Mouse (Mus musculus): ENCODE measurements around the gene Csf2rb.
A peak's percentile ranks its signal among the peaks of the same experiment; 100 is the strongest.
"Not testable (repeated sequence)": the region's sequence is repeated elsewhere in the genome, so short reads cannot be mapped to it uniquely, and the experiment has no call there.

The Csf2rb gene

DNA sequence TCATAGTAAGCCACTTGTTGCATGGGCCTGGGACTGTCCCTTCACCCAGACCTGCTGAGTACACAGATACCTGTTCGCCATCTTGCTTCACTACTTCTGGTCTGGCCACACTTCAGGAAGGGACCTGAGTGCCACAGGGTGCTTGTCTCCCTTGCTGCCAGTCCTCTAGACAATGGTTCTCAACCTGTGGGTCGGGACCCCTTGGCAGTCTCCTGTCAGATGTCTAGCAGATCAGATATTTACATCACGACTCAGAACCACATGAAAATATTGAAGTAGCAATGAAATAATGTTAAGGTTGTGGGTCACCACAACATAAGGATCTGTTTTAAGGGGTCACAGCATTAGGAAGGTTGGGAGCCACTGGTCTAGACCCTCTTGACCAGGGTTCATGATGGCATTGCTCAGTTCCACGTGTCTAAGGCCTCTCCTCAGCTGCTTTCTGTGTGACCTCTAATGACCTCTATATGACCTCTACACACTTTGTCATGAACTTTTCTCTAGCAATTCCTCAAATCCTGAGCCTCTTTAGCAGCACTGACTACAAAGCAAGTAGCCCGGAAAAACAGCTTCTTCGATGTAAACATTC lies 2.3 kb downstream of the Csf2rb start:
- DNase-seq = not testable (repeated sequence)

DNA sequence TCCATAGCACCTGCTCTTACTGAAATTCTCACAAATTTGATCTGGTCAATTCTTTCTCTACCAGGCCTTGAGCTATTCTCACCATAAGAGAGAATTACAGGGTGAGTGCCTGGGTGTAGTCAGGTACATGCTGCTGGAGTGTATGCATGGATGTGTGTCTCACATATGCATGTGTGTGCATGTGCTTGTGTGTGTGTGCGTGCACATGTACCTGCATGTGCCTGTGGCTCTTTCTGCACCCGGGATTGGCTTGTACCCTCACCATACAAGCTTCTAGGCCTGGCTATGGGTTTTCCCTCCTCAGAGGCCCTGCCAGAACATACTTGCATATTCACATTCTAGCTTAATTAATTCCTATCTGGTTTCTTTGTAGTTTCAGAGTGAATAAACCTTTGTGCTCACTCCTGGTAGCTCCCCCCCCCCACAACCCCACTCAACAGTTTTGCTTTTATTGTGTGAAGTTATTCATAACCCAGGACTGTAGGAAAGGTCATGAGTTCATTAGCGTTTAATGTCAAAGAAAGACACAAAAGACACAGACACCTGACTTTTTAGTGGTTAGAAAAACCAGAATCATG lies 3.1 kb downstream of the Csf2rb start:
- no peak for DNase-seq

DNA sequence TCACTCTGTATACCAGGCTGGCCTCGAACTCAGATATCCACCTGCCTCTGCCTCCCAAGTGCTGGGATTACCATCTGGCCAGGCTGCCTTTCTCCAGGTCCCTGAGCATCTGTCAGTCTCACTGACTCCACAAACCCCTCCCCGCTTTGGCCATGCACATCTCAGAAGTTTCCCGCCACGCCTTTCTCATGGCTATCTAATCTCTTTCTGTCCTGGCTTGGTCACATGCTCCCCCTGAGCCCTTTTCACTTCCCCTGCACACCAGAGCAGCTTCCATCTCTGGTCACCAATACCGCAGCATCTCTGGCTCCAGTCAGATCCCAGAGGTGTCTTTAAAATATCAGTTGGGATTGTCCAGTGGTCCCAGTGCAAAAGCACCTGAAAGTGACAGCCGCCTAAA lies 4.4 kb downstream of the Csf2rb start:
- not testable (repeated sequence) for DNase-seq

DNA sequence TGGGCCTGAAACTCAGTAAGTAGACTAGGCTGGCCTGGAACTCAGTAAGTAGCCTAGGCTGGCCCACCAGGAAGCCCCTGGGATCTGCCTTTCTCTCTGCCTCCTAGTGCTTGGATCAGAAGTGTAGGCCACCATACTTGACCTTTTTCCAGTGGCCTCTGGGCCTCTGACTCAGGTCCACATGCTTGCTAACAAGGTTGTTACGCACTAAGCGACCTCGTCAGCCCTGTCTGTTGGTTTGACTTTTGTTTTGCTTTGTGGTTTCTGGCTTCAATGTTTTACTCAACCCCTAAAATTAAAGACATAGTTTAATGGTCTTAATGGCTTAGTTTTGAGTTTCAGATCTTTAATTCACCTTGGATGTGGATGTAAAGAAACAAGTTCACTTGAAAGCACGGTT lies 5.2 kb downstream of the Csf2rb start:
- DNase-seq = no peak

DNA sequence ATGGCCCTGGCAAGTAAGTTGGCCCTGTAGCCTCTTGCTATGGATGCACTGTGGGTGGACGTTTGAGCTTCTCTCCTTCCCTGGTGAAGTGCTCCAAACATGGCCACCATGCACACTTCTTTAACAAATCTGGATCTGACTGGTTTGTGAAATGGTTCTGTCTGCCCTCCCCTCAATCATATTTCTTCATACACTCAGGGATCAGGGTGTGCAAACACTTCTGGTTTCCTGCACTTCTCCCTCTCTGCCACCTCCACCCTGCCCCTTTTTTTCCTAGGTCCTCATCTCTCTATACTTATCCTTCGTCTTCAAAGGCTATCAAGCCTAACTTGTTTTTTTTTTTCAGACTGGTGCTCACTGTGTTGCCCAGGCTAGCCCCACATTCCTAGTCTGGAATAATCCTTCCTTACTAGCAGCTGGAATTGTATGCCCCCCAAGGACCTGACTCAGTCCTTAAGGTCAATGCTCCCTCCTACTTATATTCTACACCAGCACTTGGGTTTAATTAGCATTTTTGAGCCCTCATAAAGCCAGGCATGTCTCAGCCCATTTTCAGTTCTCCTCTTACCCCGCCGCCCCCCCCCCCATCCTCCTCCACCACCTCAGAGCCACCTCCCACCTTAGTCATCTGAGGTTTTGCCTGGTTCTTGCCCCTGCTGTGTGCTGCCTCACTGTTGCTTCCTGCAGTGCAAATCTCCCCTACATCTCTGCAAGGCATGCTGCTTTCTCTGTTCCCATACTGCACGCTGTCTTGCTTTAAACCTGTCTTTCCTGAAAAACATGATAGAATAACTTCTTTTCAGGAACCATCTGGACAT lies 6.2 kb downstream of the Csf2rb start:
- DNase-seq = no peak

DNA sequence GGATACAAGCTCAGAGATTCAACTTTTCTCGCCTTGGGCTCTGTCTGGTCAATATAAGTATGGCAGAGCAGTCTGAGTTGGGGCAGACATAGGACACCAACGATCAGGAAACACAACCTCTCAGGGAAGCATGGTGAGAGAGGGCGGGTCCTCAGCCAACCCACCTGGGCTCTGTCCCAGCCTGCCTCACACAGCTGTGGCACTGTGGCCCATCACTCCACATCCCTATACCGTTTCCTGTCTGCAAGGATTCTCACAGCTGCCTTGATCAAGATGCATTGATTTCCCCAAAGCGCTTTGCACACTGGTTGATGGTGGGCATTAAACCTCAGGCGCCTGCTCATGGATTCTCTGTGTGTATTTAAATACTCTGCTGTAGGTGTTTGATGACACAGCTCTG lies 7.4 kb downstream of the Csf2rb start:
- DNase-seq = no peak

DNA sequence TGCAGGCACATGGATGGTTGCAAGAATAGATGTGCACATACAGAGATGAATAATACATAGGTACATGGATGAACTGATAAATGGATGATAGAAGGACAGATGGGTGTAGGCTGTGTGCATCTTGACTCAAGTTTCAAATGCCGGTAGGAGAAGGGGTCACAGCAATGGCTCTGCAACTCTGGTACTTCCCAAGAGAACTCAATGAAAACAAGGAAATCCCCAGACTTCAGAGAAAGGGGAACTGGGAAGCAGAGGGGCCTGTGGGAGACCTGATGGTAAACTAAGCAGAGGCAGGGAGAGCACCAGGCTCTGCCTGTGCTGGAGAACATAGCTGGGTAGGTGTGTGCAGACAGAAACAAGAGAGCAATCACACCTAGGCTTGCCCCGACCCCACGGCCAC lies 8.8 kb downstream of the Csf2rb start:
- DNase-seq = no peak

DNA sequence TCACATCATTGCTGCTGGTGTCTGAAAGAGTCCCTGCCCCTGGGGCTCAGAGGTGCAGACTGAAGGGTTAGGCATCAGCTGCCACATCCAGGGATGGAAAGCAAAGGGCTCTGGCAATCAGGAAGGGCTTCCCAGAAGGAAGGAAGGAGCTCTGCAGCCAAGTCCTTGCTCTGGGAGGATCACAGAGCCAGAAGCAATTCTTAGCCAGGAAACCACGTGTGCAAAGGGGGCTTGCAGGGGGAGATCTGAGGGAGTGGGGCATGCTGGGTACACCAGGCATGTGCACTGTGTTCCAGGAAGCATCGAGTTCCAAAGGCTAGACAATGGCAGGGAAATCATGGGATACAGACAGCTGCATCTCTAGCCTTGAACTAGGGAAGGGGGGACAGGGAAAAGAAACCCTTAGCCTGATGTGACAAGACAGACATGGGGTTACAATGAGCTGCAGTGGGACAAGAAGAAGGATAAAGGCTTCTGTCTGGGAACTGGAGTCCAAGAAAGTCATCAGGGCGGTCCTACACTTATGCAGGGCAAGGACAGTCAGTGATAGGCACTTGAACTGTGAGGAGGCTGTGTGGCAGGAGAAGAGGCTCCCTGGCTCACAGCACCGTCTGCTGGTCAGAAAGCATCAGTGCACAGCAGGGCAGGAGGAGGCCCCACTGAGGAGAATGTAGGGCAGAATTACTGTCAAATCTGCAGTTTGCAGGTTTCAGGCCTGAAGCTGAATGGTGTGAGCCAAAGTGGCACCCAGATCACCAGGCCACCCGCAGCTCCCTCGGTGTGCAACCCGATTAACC lies 14.3 kb downstream of the Csf2rb start:
- DNase-seq = peak; percentile 19

DNA sequence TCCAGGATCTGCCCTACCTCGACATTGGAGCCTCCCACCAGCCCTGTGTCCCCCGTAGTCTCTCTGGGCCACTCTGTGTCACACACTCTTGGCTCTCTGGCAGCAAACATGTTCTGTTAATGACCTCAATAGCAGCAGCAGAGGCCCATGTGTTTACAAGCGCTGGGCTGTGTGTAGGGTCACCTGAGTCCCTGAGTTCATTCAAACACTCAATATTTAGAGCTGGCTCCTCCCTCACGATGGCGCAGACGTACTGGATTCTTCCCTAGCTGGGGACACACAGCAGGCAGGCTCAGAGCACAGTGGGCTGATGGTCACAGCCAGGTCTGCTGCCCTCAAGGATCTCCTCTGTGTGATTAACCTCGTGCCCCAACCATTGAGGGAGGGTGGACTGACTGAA lies 15.4 kb downstream of the Csf2rb start:
- not testable (repeated sequence) for DNase-seq

DNA sequence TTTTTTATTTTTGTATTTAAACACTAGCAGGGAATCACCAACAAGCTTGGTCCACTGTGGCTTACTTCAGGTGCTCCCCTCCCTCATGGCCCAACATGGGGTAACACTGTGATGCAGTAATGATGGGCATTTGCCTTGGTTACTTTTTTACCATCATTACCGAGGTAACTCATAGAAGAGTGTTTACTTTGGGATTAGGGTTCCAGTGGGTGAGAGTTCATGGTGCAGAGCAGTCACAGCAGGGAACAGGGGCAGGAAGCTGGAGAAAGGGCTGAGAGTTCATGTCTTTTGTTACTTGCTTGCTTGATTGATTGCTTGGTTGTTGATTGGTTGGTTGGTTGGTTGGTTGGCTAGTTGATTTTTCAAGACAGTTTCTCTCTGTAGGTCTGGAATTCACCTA lies 18.1 kb downstream of the Csf2rb start:
- DNase-seq = no peak

DNA sequence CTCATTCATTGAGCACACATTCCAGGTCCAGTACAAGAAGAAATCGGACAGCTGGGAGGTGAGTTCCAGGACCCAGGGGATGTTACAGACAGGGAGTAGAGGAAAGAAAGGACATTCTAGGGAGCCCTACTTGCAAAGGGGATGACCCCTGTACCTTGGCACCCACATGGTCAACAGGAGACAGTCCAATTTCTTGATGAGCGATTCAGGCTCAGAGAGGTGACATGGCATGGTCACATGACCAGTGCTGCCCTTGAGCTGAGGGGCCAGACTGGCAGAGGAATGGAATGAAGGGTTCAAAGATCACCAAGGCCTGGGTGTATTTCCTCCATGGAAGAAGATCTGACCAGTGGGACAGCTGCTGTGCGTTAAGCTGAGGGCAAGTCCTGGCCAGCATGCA lies 19.0 kb downstream of the Csf2rb start:
- peak; percentile 74 for DNase-seq

DNA sequence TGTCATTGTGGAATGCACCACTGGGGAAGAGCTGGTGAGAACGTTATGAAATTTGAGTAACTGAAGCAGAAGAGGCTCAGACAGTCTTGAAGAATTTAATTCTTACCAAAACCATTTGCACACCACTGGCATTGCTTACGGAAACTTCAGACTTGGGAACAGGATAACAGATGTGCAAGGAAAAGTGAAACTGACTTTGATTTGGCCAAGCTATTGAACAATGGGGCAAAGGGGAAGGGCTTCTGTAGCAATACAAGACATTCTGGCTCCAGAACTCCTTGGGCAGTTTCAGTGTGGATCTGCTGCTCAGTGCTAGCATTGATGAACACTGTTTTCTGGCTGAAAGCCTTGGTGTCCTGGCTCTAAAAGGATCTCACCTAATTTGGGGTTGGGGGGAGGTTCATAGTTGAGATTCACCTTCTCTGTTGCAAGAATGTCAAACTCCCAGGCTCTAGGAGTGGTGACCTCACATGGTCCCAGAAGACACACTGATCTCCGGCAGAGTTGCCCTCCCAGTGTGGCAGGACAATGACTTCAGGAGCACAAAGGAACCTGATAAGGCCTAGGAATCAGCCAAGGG lies 26.1 kb downstream of the Csf2rb start:
- DNase-seq = no peak

DNA sequence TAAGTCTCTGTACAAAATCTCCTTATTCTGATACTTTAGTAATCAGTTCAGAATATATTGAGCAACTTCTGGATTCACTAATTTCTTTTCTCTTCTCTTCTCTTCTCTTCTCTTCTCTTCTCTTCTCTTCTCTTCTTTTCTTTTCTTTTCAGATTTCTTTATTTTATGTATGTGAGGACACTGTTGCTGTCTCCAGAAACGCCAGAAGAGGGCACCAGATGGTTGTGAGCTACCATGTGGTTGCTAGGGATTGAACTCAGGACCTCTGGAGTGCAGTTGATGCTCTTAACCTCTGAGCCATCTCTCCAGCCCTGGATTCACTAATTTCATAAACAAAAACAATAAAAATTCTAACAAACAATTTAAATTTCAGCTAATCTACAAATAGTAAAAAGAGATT lies 29.4 kb downstream of the Csf2rb start:
- DNase-seq = peak; percentile 21

DNA sequence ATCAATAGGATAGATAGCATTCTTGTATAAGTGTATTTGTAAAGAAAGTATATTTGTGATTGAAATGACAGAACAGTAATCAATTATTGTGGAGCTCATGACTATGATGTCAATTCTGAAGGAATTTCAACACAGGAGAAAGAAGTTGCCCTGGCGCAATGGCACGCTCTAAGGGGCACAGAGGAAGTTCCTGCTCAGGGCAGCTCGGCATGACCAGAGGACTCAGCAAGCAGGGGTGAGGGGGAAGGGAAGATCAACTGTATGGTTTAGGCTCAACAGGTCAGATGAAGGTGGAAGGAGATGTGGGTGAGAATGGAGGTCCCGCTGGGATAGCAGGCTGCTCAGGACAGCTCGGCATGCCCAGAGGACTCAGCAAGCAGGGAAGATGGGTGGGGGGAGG lies 30.0 kb downstream of the Csf2rb start:
- DNase-seq = no peak

DNA sequence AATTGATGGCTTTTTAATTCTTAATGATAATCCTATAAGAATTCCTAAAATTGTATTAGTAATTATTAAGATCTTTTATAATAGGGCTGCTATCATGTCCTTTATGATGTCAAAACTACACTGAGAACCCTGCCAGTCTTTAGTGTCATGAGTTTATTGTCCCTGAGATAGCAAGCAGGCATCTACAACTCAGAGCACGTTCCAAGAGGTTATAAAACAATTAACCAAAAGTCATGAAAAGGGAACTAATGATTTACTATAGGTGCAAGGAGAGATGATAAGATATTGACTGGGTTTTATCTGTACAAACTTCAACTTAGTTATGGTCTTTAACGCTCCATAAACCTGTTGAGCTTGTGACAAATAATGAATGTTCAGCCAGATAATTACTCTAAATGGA lies 40.4 kb downstream of the Csf2rb start:
- no peak for DNase-seq

DNA sequence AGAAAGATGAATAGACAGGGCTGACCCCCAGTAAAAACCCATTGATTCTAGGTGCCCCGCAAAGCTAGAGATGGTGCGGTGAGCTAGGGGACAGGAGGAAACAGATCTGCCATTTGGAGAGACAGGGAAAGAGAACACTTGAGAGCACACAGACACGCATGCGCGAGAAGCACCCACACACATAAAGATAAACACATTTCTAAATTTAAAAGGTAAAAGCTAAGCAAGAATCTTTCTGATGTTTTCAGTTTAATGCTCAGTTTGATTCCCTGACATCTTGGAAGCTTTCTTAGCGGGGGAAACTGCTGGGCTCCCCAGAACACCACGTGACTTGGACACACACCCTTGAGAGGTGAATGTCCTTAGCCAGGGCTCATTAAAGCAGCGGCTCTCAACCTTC lies 41.3 kb downstream of the Csf2rb start:
- no peak for DNase-seq

DNA sequence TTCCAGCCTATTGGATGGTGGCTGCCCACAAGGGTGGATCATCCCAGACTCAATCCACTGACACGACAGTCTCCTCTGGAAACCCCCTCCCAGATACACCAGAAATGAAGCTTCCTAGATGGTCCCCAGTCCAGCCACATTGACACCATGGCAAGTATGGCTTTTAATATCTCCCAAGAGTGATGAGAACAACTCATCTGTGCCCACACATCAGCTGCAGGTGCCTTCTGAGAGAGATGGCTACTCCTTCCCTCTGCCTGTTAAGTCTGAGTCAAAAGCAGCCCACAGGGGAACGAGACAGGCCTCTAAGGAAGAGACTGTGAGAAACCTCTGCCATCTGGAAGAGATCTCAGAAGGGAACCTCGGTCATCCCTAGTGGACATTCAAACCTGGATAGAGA lies 42.3 kb downstream of the Csf2rb start:
- no peak for DNase-seq

DNA sequence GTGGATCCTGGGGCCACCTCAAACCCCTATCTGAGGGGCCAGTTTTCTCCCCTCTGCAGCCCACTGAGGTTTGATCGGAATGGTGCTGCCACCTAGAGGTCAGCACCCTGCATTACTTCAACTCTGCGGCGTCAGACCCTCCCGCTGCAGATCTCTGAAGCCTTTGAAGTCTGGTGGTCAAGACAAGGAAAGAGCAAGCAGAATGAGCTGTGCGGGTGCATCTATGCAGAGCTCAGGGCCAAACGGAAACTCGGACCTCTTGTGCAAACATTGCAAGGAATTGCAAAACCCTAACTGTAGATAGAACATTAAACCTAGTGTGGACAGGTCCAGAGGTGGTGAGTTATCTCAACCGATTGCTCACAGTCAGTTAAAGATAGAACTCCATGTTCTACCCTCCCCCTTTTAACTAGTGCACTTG lies 43.4 kb downstream of the Csf2rb start:
- DNase-seq = no peak

DNA sequence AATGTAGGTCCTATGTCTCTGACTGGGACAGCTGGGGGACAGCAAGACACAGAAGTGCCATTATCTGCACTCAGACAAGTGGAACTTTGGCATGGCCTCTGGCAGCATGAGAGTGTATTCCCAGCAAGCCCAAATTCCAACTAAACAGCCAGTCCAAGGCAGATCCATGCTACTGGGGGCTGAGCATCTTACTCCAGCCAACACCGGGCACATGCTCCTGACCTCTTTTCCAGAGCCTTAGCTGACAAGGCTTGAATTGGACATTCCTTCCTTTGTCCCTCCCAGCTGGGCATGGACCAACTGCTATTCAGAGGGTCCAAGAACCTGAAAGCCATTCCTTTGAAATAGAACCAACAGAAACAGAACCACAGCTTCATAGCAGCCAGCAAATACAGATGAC lies 44.1 kb downstream of the Csf2rb start:
- DNase-seq = no peak

DNA sequence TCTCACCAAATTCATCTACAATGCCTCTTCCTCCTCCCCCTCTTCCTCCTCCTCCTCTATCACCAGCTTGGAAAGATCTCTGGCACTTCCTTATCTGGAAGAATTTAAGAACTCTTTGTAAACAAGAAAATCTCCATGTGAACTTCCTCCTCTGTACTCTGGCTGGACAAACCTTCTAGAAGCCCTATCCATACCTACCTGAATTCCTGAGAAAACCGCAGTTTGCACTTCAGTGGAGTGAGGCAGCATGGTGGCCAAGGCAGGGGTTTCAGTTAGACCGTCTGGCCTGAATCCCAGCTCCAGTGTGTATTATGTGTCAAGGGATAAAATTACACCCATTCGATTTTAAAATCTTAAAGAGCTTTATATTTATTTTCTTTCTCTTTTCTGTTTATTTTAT lies 47.2 kb downstream of the Csf2rb start:
- no peak for DNase-seq

DNA sequence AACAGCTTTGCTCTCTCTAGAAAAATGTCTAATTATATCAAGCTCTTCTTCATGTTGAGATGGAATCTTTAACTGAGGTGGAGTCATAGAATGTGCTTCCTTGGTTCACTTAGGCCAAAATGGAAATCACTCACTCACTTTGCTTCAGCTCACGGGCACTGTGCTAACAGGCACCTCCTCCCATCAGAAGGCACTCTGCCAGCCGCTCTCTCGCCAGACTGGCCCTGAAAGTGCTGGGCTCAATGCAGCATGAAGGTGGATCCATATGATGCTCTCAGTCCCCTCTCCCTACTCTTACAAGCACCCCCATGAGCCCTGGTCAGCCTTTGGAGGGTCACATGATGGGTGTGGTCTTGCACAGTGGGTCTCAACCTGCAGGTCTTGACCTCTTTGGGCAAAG lies 48.7 kb downstream of the Csf2rb start:
- DNase-seq = no peak

DNA sequence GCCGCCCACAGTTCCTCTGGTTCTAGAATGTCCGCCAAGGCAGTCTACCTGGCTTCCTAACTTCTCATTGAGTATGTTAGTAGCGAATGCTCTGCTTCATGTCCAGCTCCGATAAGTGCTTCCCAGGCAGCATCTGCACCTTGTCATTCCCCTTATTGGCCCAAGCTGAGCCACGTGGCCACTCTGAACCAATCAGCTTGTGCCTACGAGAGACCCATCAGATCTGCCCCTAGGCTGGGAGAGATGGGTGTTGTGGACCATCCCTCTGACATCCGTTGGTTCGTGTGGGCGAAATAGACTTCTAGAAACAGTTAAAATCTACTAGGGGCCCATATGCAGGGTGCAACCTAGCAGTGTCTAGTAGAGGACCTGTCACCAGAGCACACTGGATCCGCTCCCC lies 52.3 kb downstream of the Csf2rb start:
- no peak for DNase-seq

DNA sequence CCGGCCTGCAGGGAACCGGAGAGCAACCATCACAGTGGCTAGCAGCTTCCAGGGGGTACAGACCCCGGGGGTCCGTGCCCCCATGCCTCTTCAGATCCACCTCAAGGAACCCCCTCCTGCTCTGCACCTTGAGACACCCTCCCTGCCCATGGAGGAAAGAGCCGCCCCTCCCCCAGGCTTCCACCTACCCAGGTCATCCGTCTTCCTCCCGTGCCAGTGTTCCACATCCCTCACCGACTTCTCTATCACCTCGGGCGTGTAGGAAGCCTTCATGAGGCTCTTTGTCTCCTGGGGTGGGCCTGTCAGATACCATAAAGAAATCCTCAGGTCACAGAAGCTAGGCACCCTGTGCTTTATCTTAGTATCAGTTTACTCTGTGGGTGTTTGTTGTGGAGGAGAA lies 53.0 kb downstream of the Csf2rb start:
- no peak for DNase-seq
